Mouse (Mus musculus): Measurements from ENCODE around the gene Gtsf1.

DNA sequence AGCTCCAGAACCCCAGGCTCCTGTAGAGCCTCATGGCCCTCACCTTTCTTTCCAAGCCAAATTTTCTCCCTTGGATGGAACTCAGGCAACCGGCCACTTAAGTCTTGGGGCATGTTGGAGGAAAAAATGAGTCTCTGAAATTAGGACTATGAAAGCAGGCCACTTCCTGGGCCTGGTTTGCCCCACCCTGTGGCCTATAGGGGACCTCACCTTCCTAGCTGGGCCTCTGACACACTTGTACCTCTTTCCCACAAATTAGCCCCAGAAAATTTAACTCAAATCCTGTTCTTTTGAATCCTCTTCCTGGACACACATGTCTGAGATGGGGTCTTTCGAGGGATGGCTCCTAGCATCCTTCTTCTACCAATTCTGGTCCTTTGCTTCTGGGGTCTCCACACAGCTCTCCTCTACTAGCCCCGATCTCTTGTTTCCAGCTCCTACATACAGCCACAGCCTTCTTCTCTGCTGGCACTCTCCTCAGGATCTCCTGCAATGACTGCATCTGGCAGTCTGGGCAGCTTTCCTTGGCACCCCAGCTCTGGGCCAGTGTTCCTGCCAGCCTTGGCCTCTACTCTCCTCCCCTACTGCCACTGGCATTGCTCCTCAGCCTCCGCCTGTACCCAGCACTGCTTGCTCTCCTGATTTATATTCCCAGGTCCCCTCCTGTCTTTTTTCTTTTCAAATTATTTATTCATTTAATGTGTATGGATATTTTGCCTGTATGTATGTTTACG, 70.2 kb downstream of the Gtsf1 start:
- TF ChIP-seq CTCF (IDR thresholded peaks at IDR 0.05; ENCODE audit: borderline replicate concordance, control insufficient read depth, extremely low read depth, insufficient read depth, low read length, poor library complexity): no peak
- TF ChIP-seq POLR2A (IDR thresholded peaks at IDR 0.05; ENCODE audit: control insufficient read depth, extremely low read depth, insufficient read depth, low read length, poor library complexity): no peak

Measured in thymus, adult 2 months (tissue).